ENCODE assay signal across 17 mouse cellular contexts in the genomic region with DNA sequence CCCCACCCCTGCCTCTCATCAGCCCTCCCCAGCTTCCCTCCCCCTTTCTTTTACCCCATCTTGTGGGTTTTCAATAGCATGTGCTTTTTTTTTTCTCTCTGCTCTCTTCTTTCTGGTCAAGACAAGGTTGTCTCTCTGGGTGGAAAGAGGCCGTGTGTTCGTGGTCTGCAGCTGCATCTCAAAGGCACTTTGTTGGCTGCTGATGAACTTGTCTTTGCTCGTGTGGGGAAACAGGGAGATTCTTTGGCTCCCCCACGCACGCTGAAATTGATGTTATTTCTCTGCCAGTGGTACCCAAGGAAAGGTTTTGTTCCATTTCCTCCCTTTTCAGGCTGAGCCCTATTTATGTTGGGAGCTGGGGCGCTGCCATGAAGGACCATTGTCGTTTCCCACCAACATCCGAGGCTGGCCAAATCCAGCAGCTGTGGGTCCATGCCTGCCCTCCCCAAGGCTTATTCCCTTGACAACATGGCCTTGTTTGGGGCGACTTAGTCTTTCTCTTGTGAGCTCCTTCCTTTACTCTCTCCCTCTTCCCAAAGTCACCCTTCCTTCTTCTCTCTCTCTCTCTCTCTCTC. TPM values are rescaled to one million over a fixed set of nuclear protein-coding genes. Genes with fewer than 3 reads are reported as not detected.
A peak's percentile ranks its signal among the peaks of the same experiment; 100 is the strongest.
DNase-seq lines count a peak whose midpoint lies in the region; ATAC-seq and TF ChIP-seq lines count a peak whose summit lies in the region.
"Had no signal": no experiment of that assay in that cellular context is flagged by ENCODE, and none has a peak within 500 bp of the region (broad histone marks: within the 10 kb centered on the region; RNA-seq: fewer than 3 reads in every experiment).

No protein-coding gene starts in this region.

- peaks cover 11% of the 10 kb centered on the region for H3K4me1 ChIP-seq in hindbrain, embryonic 15.5 days (replicated peaks)
- H3K4me1 ChIP-seq in hindbrain, embryonic 12.5 days: peaks cover 13% of the 10 kb centered on the region
- no peaks in the 10 kb centered on the region for H3K4me1 ChIP-seq in hindbrain, postnatal 0 days (ENCODE audit: insufficient read depth, low read length)
- H3K4me1 ChIP-seq: embryonic facial prominence, embryonic 13.5 days had no signal

- H3K4me2 ChIP-seq in hindbrain, embryonic 15.5 days: no peak overlapping the region
- no peak overlapping the region for H3K4me2 ChIP-seq in hindbrain, embryonic 12.5 days (replicated peaks)
- no peak overlapping the region for H3K4me2 ChIP-seq in hindbrain, postnatal 0 days (ENCODE audit: low read depth, low read length)
- H3K4me2 ChIP-seq: embryonic facial prominence, embryonic 13.5 days had no signal

- no peaks in the 10 kb centered on the region for H3K36me3 ChIP-seq in hindbrain, embryonic 15.5 days
- H3K36me3 ChIP-seq in hindbrain, embryonic 12.5 days: no peaks in the 10 kb centered on the region
- H3K36me3 ChIP-seq in hindbrain, postnatal 0 days (ENCODE audit: insufficient read depth, low read length): no peaks in the 10 kb centered on the region
- H3K36me3 ChIP-seq: embryonic facial prominence, embryonic 13.5 days had no signal

- DNase-seq in hindbrain, postnatal 0 days (ENCODE audit: low spot score): peak; percentile 77
- DNase-seq in left cerebral cortex, postnatal 4 days: peak; percentile 67
- peak; percentile 10 to 32 for DNase-seq in right cerebral cortex, postnatal 36 days (ENCODE audit: low spot score in 2 of 2)
- DNase-seq in kidney, postnatal 10 days: no peak
- no peak for DNase-seq in heart, adult 18-20 months
- DNase-seq in thymus, postnatal 10 days (ENCODE audit: low spot score in 2 of 2): no peak
- DNase-seq: kidney, adult 18-20 months; spleen, adult 18-20 months had no signal

- H3K4me3 ChIP-seq in hindbrain, embryonic 15.5 days: no peak overlapping the region
- no peak overlapping the region for H3K4me3 ChIP-seq in hindbrain, embryonic 12.5 days
- H3K4me3 ChIP-seq in hindbrain, postnatal 0 days (ENCODE audit: low read length): no peak overlapping the region
- H3K4me3 ChIP-seq: embryonic facial prominence, embryonic 13.5 days; gastrocnemius, adult 2 months had no signal

- 55% methylated on average over 9 of the region's 9 CpGs for whole genome bisulfite sequencing in hindbrain, embryonic 15.5 days
- 64% methylated on average over 9 of the region's 9 CpGs for WGBS in hindbrain, embryonic 12.5 days
- 42% methylated on average over 9 of the region's 9 CpGs for WGBS in hindbrain, postnatal 0 days

- H3K9me3 ChIP-seq in hindbrain, embryonic 15.5 days: no peaks in the 10 kb centered on the region
- H3K9me3 ChIP-seq in hindbrain, embryonic 12.5 days (replicated peaks): peaks cover 1% of the 10 kb centered on the region; the same call in 1 of the 2 replicates
- no peaks in the 10 kb centered on the region for H3K9me3 ChIP-seq in hindbrain, postnatal 0 days (ENCODE audit: low read length)

- peaks cover 66% of the 10 kb centered on the region for H3K27me3 ChIP-seq in hindbrain, embryonic 15.5 days
- peaks cover 89% of the 10 kb centered on the region for H3K27me3 ChIP-seq in hindbrain, embryonic 12.5 days
- H3K27me3 ChIP-seq in hindbrain, postnatal 0 days (ENCODE audit: insufficient read depth, low read length): peaks cover 8% of the 10 kb centered on the region

- peak overlapping the region; percentile 74 for H3K27ac ChIP-seq in hindbrain, embryonic 15.5 days (replicated peaks)
- H3K27ac ChIP-seq in hindbrain, embryonic 12.5 days: no peak overlapping the region
- H3K27ac ChIP-seq in hindbrain, postnatal 0 days: peak overlapping the region; percentile 69
- H3K27ac ChIP-seq: embryonic facial prominence, embryonic 13.5 days; gastrocnemius, adult 2 months had no signal

- TF ChIP-seq CTCF in hindbrain, postnatal 0 days (IDR thresholded peaks at IDR 0.05; ENCODE audit: low read depth): no peak

- intact Hi-C loops in left cerebral cortex, postnatal 4 days (cut with DNase I): no loop called here

- no peak overlapping the region for H3K9ac ChIP-seq in hindbrain, embryonic 15.5 days
- H3K9ac ChIP-seq in hindbrain, embryonic 12.5 days: no peak overlapping the region
- no peak overlapping the region for H3K9ac ChIP-seq in hindbrain, postnatal 0 days (replicated peaks; ENCODE audit: low read length)
- H3K9ac ChIP-seq: embryonic facial prominence, embryonic 13.5 days had no signal

- ATAC-seq in hindbrain, embryonic 15.5 days (ENCODE audit: low FRiP score, low read depth): peak; percentile 80
- no peak for ATAC-seq in hindbrain, embryonic 12.5 days (ENCODE audit: low FRiP score)
- peak; percentile 84 for ATAC-seq in hindbrain, postnatal 0 days

RNA-seq across cellular contexts. Expression of a gene that starts 33.5 kb away (rescaled TPM):
- polyA plus RNA-seq in hindbrain, embryonic 15.5 days (2015; fragmentation: Nextera tagmentation; extraction: Ambion mirVana): 15.6 and 16.2 TPM in 2 replicates
- polyA plus RNA-seq in hindbrain, embryonic 12.5 days (2016; fragmentation: Nextera tagmentation; extraction: Ambion mirVana): 2.8 and 3.4 TPM in 2 replicates
- 58.7 and 66.3 TPM in 2 replicates for total RNA-seq in hindbrain, postnatal 0 days (2014; rRNA removed)
- 16.0 and 17.3 TPM in 2 replicates for polyA plus RNA-seq in hindbrain, postnatal 0 days (2015; fragmentation: Nextera tagmentation; extraction: Ambion mirVana)
- total RNA-seq in left cerebral cortex, postnatal 4 days (2021): 10 to 100 TPM; 30.9 to 34.9 TPM
- total RNA-seq in heart, adult 18-20 months (2021): not detected
- total RNA-seq: gastrocnemius, adult 2 months; megakaryocyte progenitor cell, adult 5-6 weeks; neutrophil, adult 5-6 weeks had no signal
- polyA plus RNA-seq: C2C12; heart, embryonic 16.5 days; liver, embryonic 16.5 days had no signal

Comparison
In these comparisons a context has a peak if more than half of its experiments do, and no peak if none do; other contexts are left out.
1. DNase-seq: peak in hindbrain, postnatal 0 days (single experiment), left cerebral cortex, postnatal 4 days (single experiment) and right cerebral cortex, postnatal 36 days (2 of 2); none in kidney, postnatal 10 days (single experiment), heart, adult 18-20 months (0 of 2) and thymus, postnatal 10 days (0 of 2).
2. RNA of a gene that starts 33.5 kb away (total RNA-seq): 58.7 to 66.3 TPM in hindbrain, postnatal 0 days and 30.9 to 34.9 TPM in left cerebral cortex, postnatal 4 days; not detected in heart, adult 18-20 months; every median in the first group is over 10 times any median in the second.